Mouse (Mus musculus): ENCODE results near the gene Olfr453. TPM values are rescaled to one million over a fixed set of nuclear protein-coding genes. Genes with fewer than 3 reads are reported as not detected.
A peak's percentile ranks its signal among the peaks of the same experiment; 100 is the strongest.

Gene Olfr453
- not detected in 2 replicates for polyA plus RNA-seq (2012; rRNA removed)

DNA sequence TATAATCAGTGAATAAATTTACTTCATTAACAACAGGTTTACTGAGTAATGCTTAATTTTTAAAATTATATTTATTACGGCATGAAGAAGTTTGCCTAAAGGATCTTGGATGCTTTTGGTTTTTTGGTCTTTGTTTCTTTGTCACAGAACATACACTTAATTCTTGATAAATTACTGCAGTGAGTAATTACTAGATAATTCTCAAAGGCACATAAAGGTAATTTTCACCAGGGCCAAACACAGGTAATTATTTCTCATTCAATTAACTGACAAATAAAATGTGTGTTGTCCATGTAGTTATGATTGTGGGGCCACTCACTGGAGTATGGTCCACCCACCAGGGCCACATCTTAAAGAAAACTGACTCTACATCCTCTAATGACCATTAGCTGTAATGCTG is at the start of gene Olfr453:
TSS of gene Olfr453 (plus strand) at position 301 of the 400 bp plus-strand sequence.
- no peak for DNase-seq (ENCODE audit: extremely low spot score in 1 of 2, low spot score in 1 of 2)

DNA sequence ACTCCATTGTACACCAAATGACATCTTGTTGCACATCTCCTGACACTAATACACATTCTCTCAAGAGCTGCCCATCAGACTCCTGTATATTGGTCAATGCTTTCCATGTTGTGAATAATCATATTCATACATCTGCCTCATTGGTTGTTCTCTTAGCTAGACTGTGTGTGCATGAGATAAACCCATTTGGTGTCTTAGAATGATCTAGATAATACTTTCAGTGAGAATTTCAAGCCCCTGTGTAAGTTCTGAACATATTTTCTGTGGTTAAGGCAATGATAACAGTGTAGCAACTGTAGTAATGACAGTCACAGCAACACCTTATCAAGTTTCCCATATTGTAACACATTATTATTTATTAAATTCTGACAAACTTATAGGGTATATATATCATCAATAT is 49.4 kb upstream of the Olfr453 start:
- no peak for DNase-seq (ENCODE audit: extremely low spot score in 1 of 2, low spot score in 1 of 2)

DNA sequence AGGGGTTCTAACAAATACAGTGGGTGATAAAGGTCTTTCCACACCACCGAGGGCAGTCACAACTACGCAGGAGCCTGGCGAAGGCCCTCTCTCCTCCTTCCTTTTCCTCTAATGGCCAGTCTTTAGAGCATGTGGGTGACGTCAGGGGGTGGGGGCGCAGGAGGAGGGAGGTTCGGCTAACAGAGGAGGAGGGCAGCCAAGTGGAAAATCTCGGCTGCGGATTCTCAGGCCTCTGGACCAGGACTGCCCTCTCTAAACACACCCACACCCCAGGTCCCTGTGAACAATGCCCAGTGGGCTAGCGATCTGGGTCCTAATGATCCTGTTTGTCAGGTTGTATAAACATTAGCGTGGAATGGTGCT is 47.0 kb upstream of the Olfr453 start:
- peak; percentile 62 to 79 for DNase-seq (ENCODE audit: extremely low spot score in 1 of 2, low spot score in 1 of 2)

DNA sequence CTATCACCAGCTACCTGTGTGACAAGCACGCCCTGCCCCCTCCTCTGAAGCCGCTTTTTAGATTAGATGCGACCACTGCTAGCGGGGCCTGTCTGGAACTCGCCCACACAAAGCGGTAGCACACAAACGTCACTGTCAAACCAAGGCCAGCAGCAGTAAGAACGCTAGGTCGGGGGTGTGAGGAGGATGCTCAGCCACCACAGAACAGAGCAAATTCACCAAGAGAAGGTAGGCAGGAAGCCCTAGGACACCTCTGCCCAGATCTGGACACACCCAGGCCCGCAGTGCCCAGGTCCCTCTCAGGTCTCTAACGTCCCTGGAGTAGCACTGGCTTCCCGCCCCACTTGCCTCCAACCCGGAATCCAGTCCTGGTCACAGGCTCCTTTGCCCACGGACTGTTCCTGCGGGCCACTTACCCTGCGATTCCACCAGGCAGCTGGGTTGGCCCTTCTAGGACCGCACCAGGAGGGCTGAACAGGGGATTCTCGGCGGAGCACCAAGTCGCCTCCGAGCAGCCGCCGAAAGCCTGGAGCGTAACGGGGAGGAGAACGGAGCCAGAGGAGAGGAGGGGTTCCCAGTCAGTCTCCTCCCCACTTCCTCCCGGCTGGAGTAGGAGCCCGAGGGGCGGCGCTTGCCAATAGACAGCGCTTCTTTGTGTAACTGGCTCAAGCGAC is 46.5 kb upstream of the Olfr453 start:
- peak; percentile 78 to 91 for DNase-seq (ENCODE audit: extremely low spot score in 1 of 2, low spot score in 1 of 2)

DNA sequence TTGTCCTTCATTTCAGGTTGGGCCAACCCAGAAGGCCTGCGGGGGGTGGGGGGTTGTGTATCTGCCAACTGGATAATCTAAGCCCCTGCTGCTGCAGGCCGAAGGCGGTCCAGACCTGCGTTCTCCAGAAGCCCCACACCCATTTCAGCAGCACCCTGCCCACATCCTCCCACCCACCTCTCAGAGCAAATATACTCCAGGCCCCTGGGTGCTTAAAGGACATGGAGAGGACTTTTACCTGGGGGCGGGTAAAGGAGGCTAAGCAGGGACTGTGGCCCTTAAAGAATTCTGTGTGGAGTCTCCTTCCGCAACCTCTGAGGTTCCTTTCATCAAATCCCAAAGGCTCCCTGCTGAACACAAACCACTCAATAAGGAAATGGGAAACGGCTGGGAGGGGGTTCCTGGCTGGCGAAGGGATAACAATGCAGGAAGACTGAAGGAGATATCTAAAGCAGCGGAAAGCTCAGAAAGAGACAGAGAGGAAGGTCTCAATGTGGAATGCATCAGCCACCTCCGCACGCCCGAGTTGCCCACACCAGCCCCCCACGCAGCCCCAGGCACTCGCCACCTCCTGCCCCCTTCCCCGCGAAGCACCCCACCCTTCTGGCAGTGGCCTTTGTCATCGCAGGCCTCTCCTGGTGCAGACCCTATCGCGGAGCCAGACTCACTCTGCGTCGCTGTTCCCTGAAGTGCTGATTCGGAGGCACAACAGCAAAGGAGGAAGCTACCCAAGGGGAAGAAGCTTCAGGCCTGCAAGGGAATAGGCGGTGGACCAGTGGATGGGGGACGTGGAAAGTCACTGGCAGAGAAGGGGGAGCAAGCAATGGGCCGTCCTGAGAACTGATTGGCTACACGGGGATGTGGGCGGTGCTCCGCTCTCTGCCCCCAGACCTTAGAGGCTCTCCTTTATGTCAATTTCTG is 29.6 kb upstream of the Olfr453 start, which contains the start of gene Tcaf1:
TSS of gene Tcaf1 (minus strand) at position 798 of the 921 bp plus-strand sequence.
- DNase-seq (ENCODE audit: extremely low spot score in 1 of 2, low spot score in 1 of 2) = peak; percentile 92 to 93

DNA sequence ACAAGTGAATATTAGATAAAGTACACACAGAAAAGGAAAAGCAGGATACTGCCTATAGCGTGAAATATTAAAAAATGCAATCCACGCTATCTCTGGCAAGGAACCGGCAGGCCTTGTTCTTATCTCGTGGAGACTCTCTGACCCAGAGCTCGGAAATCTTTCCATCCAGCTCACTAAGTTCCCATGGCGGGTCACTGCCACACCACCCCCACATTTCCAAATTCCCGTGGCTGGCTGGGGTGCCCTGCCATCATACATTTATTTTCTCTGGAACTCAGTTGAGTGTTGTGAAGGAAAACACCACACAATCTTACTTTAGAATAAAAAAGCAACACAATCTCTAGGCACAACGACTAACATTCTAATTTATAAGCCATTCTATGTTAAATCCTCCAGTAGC is 24.5 kb upstream of the Olfr453 start:
- DNase-seq (ENCODE audit: extremely low spot score in 1 of 2, low spot score in 1 of 2) = no peak

DNA sequence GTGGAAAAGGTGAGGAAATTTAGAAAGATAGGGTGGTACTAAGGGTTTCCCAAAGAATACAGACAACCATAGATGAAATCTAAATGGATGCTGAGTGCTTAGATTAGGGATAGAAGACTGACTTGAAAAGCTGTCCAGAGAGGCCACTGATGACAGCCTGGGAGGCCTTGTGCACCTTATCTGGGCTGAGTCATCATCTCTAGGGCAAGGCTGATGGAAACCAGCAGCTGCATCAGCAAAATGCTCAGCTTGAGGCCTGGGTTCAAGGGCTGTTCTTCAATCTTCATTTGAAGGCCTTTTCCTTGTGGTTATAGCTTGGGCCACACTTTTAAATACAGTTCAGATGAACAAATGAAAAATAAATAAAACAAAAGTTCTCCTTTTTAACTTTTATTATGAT is 21.2 kb upstream of the Olfr453 start:
- no peak for DNase-seq (ENCODE audit: extremely low spot score in 1 of 2, low spot score in 1 of 2)

DNA sequence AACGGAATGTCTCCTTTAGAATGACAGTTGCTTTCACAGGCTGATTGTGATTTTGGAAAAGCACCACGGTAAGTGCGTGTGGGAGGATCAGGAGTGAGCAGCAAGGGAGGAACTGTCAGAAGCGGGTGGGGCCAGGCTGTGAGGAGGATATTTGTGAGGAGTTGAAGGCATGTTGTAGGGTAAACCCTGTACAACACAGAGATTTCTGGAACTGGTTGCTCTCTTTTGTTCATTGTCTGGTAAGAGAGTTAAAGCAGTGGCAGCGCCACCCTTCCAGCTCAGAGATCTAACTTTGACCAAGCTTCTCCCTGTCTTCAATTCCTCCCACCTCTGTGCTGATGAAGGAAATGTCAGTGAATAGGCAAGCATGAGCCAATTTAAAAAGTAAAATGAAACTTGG is 3.1 kb downstream of the Olfr453 start:
- peak in 1 of 2 experiments; percentile 24 for DNase-seq (ENCODE audit: extremely low spot score in 1 of 2, low spot score in 1 of 2)

DNA sequence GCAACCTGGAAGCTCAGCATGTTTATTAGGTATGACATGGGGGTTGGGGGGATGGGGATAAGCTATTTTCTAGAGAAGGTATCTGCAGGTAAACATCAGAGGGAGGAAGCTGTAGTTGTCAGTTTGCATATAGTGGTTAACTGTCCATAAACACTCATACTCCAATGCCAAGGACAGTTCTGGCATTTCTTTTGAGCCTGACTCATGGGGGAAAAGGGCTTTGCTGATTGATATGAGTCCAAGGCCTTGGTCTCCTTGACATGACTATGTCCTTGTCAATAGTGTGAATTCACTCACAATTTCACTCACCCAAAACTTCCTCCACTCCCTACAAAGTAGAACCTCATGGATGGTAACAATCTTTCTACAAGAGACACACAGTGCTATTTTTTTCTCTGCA is 8.7 kb downstream of the Olfr453 start:
- DNase-seq (ENCODE audit: extremely low spot score in 1 of 2, low spot score in 1 of 2) = no peak

DNA sequence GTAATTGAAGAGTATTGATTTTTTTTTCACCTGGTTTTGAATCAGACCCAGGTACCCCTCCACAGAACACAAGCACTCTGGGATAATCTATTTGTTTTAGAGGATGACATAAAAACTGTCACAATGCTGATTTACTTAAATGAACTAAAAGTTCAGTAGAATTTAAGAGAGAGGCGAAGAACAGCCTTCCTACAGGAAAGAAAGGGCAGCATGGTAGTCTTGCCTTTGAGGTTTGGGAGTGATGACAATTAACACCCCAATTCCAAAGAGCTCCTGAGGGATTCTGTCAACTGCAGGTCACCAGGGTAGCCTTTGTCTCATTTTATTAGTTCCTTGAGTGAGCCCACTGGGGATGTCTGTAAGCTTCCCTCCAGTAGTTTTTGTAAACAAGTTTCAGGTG is 16.9 kb downstream of the Olfr453 start, which contains the start of gene Olfr38:
TSS of gene Olfr38 (plus strand) at position 301 of the 400 bp plus-strand sequence.
- DNase-seq (ENCODE audit: extremely low spot score in 1 of 2, low spot score in 1 of 2) = no peak

DNA sequence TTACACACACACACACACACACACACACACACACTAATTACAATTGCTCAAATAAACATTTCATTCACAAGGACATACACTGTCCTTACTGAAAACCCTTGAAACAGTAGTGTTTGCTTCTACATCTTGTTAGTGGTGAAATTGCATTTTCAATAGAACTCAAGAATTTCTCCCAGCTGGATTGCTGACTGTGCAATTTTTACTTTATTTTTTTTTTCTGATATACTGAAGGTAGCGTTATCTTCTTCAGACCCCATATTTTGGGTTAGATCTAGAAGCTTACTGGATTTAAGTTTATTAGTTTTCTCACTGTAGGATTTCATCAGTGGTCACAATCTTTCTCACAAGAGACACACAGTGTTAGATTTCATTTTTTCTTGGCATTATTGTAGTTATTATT is 37.9 kb downstream of the Olfr453 start:
- DNase-seq (ENCODE audit: extremely low spot score in 1 of 2, low spot score in 1 of 2) = no peak

DNA sequence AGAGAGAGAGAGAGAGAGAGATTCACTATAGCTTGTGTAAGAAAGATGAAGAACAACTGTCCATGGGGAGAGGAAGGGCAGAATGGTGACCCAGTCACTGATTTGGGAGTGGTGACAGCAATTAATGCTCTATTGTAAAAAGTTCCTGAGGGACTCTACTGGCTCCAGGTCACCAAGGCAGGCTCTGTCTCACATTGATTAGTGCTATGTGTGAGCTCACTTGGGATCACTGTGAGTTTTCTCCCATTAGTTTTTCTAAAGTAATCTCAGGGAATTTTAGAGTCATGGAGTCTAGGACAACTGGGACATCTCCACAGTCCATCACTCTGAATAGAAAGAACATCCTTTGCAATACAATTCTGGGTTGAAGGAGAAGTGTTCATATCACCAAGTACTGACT is 45.6 kb downstream of the Olfr453 start, which contains the start of gene Olfr452:
TSS of gene Olfr452 (plus strand) at position 301 of the 400 bp plus-strand sequence.
- DNase-seq (ENCODE audit: extremely low spot score in 1 of 2, low spot score in 1 of 2) = no peak

DNA sequence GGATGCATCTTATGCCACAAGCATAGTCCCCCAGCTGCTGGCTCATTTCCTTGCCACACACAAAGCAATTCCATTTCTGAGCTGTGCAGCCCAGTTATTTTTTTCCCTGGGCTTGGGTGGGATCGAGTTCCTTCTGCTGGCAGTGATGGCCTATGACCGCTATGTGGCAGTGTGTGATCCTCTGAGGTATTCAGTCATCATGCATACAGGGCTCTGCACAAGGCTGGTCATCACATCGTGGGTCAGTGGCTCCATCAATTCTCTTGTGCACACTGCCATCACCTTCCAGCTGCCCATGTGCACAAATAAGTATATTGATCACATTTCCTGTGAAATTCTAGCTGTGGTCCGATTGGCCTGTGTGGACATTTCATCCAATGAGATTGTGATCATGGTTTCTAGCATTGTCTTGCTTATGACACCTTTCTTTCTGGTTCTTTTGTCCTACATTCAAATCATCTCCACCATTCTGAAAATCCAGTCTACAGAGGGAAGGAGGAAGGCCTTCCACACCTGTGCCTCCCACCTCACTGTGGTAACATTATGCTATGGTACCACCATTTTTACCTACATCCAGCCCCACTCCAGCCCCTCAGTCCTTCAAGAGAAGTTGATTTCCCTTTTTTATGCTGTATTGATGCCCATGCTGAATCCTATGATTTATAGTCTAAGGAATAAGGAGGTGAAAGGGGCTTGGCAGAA is 51.2 kb downstream of the Olfr453 start:
- no peak for DNase-seq (ENCODE audit: extremely low spot score in 1 of 2, low spot score in 1 of 2)

DNA sequence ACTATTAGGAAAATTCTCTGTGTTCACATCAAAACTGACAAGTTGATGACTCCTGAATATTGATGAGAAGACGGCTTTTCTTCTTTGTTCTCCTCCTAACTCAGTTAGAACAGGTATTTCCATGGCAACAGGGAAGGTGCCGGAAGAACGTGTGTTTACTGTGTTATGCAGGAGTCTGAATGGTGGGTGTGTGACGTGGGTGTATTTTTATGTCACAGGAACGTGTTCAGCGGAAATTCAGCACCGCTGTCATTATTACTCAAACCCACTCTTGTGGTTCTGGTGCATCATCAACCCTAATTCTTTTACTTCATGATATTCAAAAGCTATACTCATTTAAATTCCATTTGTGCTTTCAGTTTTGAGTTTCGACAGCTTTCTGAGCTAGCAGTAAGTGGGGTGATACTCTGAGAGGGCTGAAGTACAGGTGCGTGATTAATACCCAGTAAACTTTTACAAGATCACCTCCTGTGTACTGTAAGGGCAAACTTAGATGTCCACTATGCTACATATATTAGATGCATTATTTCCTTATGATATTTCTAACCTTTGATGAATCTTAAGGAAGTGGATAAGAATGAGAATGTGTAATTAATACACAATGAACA is 51.9 kb downstream of the Olfr453 start:
- DNase-seq (ENCODE audit: extremely low spot score in 1 of 2, low spot score in 1 of 2) = peak in 1 of 2 experiments; percentile 25

DNA sequence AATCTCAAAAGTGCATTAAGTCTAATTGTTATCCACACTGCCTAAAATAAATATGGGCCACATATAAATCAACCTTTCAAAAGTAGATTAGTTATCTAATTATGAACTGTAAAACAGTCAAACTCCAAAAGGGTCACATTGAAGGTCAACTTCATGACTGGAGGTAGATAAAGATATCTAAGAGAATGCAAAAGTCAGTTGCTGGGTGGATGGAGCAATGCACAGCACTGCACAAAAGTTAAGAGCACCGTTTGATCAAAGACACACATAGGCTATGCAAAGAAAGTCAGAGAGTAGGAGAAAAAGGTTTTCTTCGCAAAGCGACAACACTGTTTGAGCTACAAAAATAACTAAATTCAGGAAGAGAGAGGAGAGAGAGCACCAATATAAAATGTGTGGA is 55.8 kb downstream of the Olfr453 start:
- no peak for DNase-seq (ENCODE audit: extremely low spot score in 1 of 2, low spot score in 1 of 2)

Other genes starting within 250 kb of the Olfr453 start
- not detected in 2 replicates for gene Olfr455, start 191.8 kb upstream of the Olfr453 start, polyA plus RNA-seq (2012; rRNA removed)
- gene Tcaf3, start 141.7 kb upstream of the Olfr453 start, polyA plus RNA-seq (2012; rRNA removed) = not detected in 2 replicates
- 0.62 and 0.63 TPM in 2 replicates for gene Tcaf2, start 94.1 kb upstream of the Olfr453 start, polyA plus RNA-seq (2012; rRNA removed)
- 107 and 119 TPM in 2 replicates for gene Tcaf1, start 29.3 kb upstream of the Olfr453 start, polyA plus RNA-seq (2012; rRNA removed)
- gene Olfr38, start 17.0 kb downstream of the Olfr453 start, polyA plus RNA-seq (2012; rRNA removed) = not detected in 2 replicates
- gene Olfr452, start 45.7 kb downstream of the Olfr453 start, polyA plus RNA-seq (2012; rRNA removed) = not detected in 2 replicates
- gene Olfr450, start 72.6 kb downstream of the Olfr453 start, polyA plus RNA-seq (2012; rRNA removed) = not detected in 2 replicates
- 0.13 TPM in 1 of 2 replicates, not detected in the other for gene Olfr449, start 95.0 kb downstream of the Olfr453 start, polyA plus RNA-seq (2012; rRNA removed)
- gene Olfr448, start 151.1 kb downstream of the Olfr453 start, polyA plus RNA-seq (2012; rRNA removed) = not detected in 2 replicates
- not detected in 2 replicates for gene Olfr447, start 169.5 kb downstream of the Olfr453 start, polyA plus RNA-seq (2012; rRNA removed)
- not detected in 2 replicates for gene Olfr446, start 182.0 kb downstream of the Olfr453 start, polyA plus RNA-seq (2012; rRNA removed)
- gene Olfr444, start 209.7 kb downstream of the Olfr453 start, polyA plus RNA-seq (2012; rRNA removed) = not detected in 2 replicates